Mouse (Mus musculus) liver, embryonic 13.5 days (tissue): ENCODE data around the gene Gtf3c1. TPM values are rescaled to one million over a fixed set of nuclear protein-coding genes. Genes with fewer than 3 reads are reported as not detected.

Experiments used
- ATAC-seq: fragments of 200-750 bp; cut with Nextera tagmentation; 2 replicates; pipeline ENCODE4 v1.8.0; 2017; ENCODE audit warnings: low read depth, mild to moderate bottlenecking, moderate number of reproducible peaks, moderate library complexity
- DNase-seq: peaks from one replicate; pipeline ENCODE4 v3.0.0; 2022
- H3K27ac ChIP-seq: fragments of 300-500 bp; sonication (generic); 2 replicates; pipeline ENCODE4 v1.5.1; 2015; ENCODE audit warnings: moderate library complexity, mild to moderate bottlenecking, inconsistent platforms
- H3K27me3 ChIP-seq: fragments of 300-500 bp; sonication (generic); 2 replicates; pipeline ENCODE4 v1.6.1; 2015; ENCODE audit warnings: mild to moderate bottlenecking, inconsistent platforms
- H3K36me3 ChIP-seq: fragments of 300-500 bp; sonication (generic); 2 replicates; pipeline ENCODE4 v1.6.1; 2015; ENCODE audit warnings: mild to moderate bottlenecking, inconsistent platforms
- H3K4me1 ChIP-seq: fragments of 300-500 bp; sonication (generic); replicated peaks from 2 replicates; pipeline ENCODE4 v1.6.1; 2015; ENCODE audit warnings: inconsistent platforms
- H3K4me2 ChIP-seq: fragments of 300-500 bp; sonication (generic); 2 replicates; pipeline ENCODE4 v1.6.1; 2015; ENCODE audit warnings: inconsistent platforms, mild to moderate bottlenecking, moderate library complexity
- H3K4me3 ChIP-seq: fragments of 300-500 bp; sonication (generic); replicated peaks from 2 replicates; pipeline ENCODE4 v1.5.1; 2015; ENCODE audit warnings: mild to moderate bottlenecking, inconsistent platforms
- H3K9ac ChIP-seq: fragments of 300-500 bp; sonication (generic); 2 replicates; pipeline ENCODE4 v1.6.1; 2015; ENCODE audit warnings: mild to moderate bottlenecking, inconsistent platforms
- H3K9me3 ChIP-seq: fragments of 300-500 bp; sonication (generic); replicated peaks from 2 replicates; pipeline ENCODE4 v1.6.1; 2016; ENCODE audit warnings: inconsistent platforms
- WGBS: fragments of 180-500 bp; shearing (Covaris S2); methylation state at CpG from one replicate; pipeline ENCODE4 v1.1.7; 2015; ENCODE audit not compliant: insufficient replicate concordance; 5-methylcytosine and 5-hydroxymethylcytosine counted together
- polyA plus RNA-seq: library from polyadenylated mRNA; unstranded; fragments of >200 nt; fragmentation: Nextera tagmentation; extraction: Ambion mirVana; gene quantifications from 2 replicates; pipeline ENCODE4 v1.2.1, GENCODE M21; 2015

Gtf3c1 gene
- polyA plus RNA-seq, 1 experiment from 2014 or later, result 7.1 TPM

GRCm38 (mm10) chr7:125702791-125703190 is 4.8 kb downstream of the Gtf3c1 start:
- ATAC-seq (no peak), DNase-seq (no peak)
- Histone ChIP-seq H3K4me3 (no peak overlapping the region), H3K4me2 (no peak overlapping the region), H3K9me3 (peaks cover 3% of the 10 kb centered on the region; the same call in 1 of the 2 replicates), H3K4me1 (peaks cover 28% of the 10 kb centered on the region), H3K27ac (no peak overlapping the region), H3K36me3 (peaks cover 69% of the 10 kb centered on the region), H3K9ac (no peak overlapping the region), H3K27me3 (no peaks in the 10 kb centered on the region)
- 91% methylated on average over 1 of the region's 1 CpGs for WGBS

- no peak overlapping the region for H3K4me2 ChIP-seq
- no peak overlapping the region for H3K27ac ChIP-seq
- H3K9ac ChIP-seq, result no peak overlapping the region
- no peaks in the 10 kb centered on the region for H3K4me1 ChIP-seq
- H3K36me3 ChIP-seq, result peaks cover 99% of the 10 kb centered on the region
- peaks cover 3% of the 10 kb centered on the region; the same call in 1 of the 2 replicates for H3K9me3 ChIP-seq
- H3K4me3 ChIP-seq, result no peak overlapping the region
- no peaks in the 10 kb centered on the region for H3K27me3 ChIP-seq
- DNase-seq (no peak), ATAC-seq (no peak)
- WGBS, result 81% methylated on average over 5 of the region's 5 CpGs
These were observed 13.5 kb downstream of the Gtf3c1 start for GRCm38 (mm10) chr7:125694056-125694455.

- H3K36me3 ChIP-seq, result peaks cover 79% of the 10 kb centered on the region
- WGBS, result 81% methylated on average over 4 of the region's 4 CpGs
- DNase-seq, result no peak
- no peak overlapping the region for H3K9ac ChIP-seq
- H3K4me3 ChIP-seq, result no peak overlapping the region
- no peak for ATAC-seq
- H3K9me3 ChIP-seq, result no peaks in the 10 kb centered on the region
- no peak overlapping the region for H3K27ac ChIP-seq
- H3K4me2 ChIP-seq, result no peak overlapping the region
- H3K4me1 ChIP-seq, result no peaks in the 10 kb centered on the region; the same call in 1 of the 2 replicates
- H3K27me3 ChIP-seq, result no peaks in the 10 kb centered on the region
These were observed 17.1 kb downstream of the Gtf3c1 start for GRCm38 (mm10) chr7:125690516-125690915.

- no peak for DNase-seq
- Histone ChIP-seq H3K9ac (no peak overlapping the region), H3K4me1 (no peaks in the 10 kb centered on the region), H3K4me2 (no peak overlapping the region), H3K27me3 (no peaks in the 10 kb centered on the region), H3K36me3 (peaks cover 84% of the 10 kb centered on the region), H3K9me3 (no peaks in the 10 kb centered on the region), H3K4me3 (no peak overlapping the region), H3K27ac (no peak overlapping the region)
- WGBS, result 78% methylated on average over 9 of the region's 9 CpGs
- ATAC-seq, result no peak
These were observed 27.6 kb downstream of the Gtf3c1 start for GRCm38 (mm10) chr7:125679936-125680335.

- 85% methylated on average over 8 of the region's 8 CpGs for WGBS
- Histone ChIP-seq H3K36me3 (peaks cover 90% of the 10 kb centered on the region), H3K4me2 (no peak overlapping the region), H3K4me1 (no peaks in the 10 kb centered on the region; the same call in 1 of the 2 replicates), H3K9ac (no peak overlapping the region), H3K4me3 (no peak overlapping the region), H3K27ac (no peak overlapping the region), H3K9me3 (no peaks in the 10 kb centered on the region), H3K27me3 (no peaks in the 10 kb centered on the region)
- ATAC-seq, result no peak
- no peak for DNase-seq
These were observed 28.8 kb downstream of the Gtf3c1 start for GRCm38 (mm10) chr7:125678756-125679155.

GRCm38 (mm10) chr7:125674916-125675315 is 32.7 kb downstream of the Gtf3c1 start:
- no peak for DNase-seq
- Histone ChIP-seq H3K4me1 (peaks cover 23% of the 10 kb centered on the region), H3K9me3 (no peaks in the 10 kb centered on the region), H3K27me3 (no peaks in the 10 kb centered on the region), H3K4me3 (no peak overlapping the region), H3K27ac (no peak overlapping the region), H3K4me2 (no peak overlapping the region), H3K9ac (no peak overlapping the region), H3K36me3 (peaks cover 97% of the 10 kb centered on the region)
- 51% methylated on average over 2 of the region's 2 CpGs for WGBS
- ATAC-seq, result no peak

GRCm38 (mm10) chr7:125671396-125671795 is 36.2 kb downstream of the Gtf3c1 start:
- Histone ChIP-seq H3K4me1 (peaks cover 23% of the 10 kb centered on the region), H3K9me3 (no peaks in the 10 kb centered on the region), H3K27ac (peak overlapping the region; percentile 59; the same call in 1 of the 2 replicates), H3K4me2 (peak overlapping the region; percentile 37), H3K27me3 (no peaks in the 10 kb centered on the region), H3K9ac (no peak overlapping the region), H3K36me3 (peaks cover 97% of the 10 kb centered on the region), H3K4me3 (no peak overlapping the region)
- DNase-seq, result peak; percentile 9
- WGBS, result 48% methylated on average over 8 of the region's 8 CpGs
- ATAC-seq, result peak; percentile 68

- peaks cover 23% of the 10 kb centered on the region for H3K4me1 ChIP-seq
- no peak overlapping the region for H3K4me3 ChIP-seq
- H3K9ac ChIP-seq, result no peak overlapping the region
- no peaks in the 10 kb centered on the region for H3K27me3 ChIP-seq
- H3K9me3 ChIP-seq, result no peaks in the 10 kb centered on the region
- peak overlapping the region; percentile 37 for H3K4me2 ChIP-seq
- WGBS, result 51% methylated on average over 6 of the region's 6 CpGs
- peak overlapping the region; percentile 59 for H3K27ac ChIP-seq
- DNase-seq (peak; percentile 49), ATAC-seq (peak; percentile 92)
- peaks cover 97% of the 10 kb centered on the region for H3K36me3 ChIP-seq
These were observed 36.7 kb downstream of the Gtf3c1 start for GRCm38 (mm10) chr7:125670865-125671264.

GRCm38 (mm10) chr7:125663654-125664053 is 43.9 kb downstream of the Gtf3c1 start:
- Histone ChIP-seq H3K27me3 (no peaks in the 10 kb centered on the region), H3K36me3 (peaks cover 90% of the 10 kb centered on the region)
- WGBS, result 82% methylated on average over 3 of the region's 3 CpGs

GRCm38 (mm10) chr7:125657511-125657910 is 50.1 kb downstream of the Gtf3c1 start:
- Histone ChIP-seq H3K9ac (no peak overlapping the region), H3K9me3 (no peaks in the 10 kb centered on the region), H3K27ac (no peak overlapping the region), H3K4me2 (no peak overlapping the region), H3K36me3 (peaks cover 90% of the 10 kb centered on the region), H3K4me1 (no peaks in the 10 kb centered on the region), H3K4me3 (no peak overlapping the region), H3K27me3 (no peaks in the 10 kb centered on the region)
- ATAC-seq (peak; percentile 29; the same call in 1 of the 2 replicates), DNase-seq (no peak)
- WGBS, result 81% methylated on average over 6 of the region's 6 CpGs

More at GRCm38 (mm10) chr7:125663654-125664053, 43.9 kb downstream of the Gtf3c1 start:
- H3K9ac ChIP-seq, result no peak overlapping the region
- H3K4me1 ChIP-seq, result no peaks in the 10 kb centered on the region
- ATAC-seq (no peak), DNase-seq (no peak)
- H3K4me2 ChIP-seq, result no peak overlapping the region
- H3K9me3 ChIP-seq, result no peaks in the 10 kb centered on the region
- H3K4me3 ChIP-seq, result no peak overlapping the region
- H3K27ac ChIP-seq, result no peak overlapping the region

- Histone ChIP-seq H3K36me3 (peaks cover 93% of the 10 kb centered on the region), H3K9ac (no peak overlapping the region), H3K27ac (no peak overlapping the region), H3K4me3 (no peak overlapping the region), H3K9me3 (no peaks in the 10 kb centered on the region), H3K4me2 (no peak overlapping the region), H3K4me1 (no peaks in the 10 kb centered on the region), H3K27me3 (no peaks in the 10 kb centered on the region)
- DNase-seq (no peak), ATAC-seq (no peak)
- WGBS, result 74% methylated on average over 1 of the region's 1 CpGs
These were observed 58.6 kb downstream of the Gtf3c1 start for GRCm38 (mm10) chr7:125649013-125649412.

- no peak for DNase-seq
- no peak overlapping the region for H3K9ac ChIP-seq
- no peak for ATAC-seq
- H3K4me1 ChIP-seq, result no peaks in the 10 kb centered on the region
- H3K36me3 ChIP-seq, result peaks cover 100% of the 10 kb centered on the region
- no peak overlapping the region for H3K4me3 ChIP-seq
- no peak overlapping the region for H3K4me2 ChIP-seq
- H3K27me3 ChIP-seq, result no peaks in the 10 kb centered on the region
- 83% methylated on average over 7 of the region's 7 CpGs for WGBS
- no peak overlapping the region for H3K27ac ChIP-seq
- H3K9me3 ChIP-seq, result no peaks in the 10 kb centered on the region
These were observed 62.2 kb downstream of the Gtf3c1 start for GRCm38 (mm10) chr7:125645413-125645812.
